Mouse (Mus musculus): ENCODE data around the gene Cgref1. TPM values are rescaled to one million over a fixed set of nuclear protein-coding genes. Genes with fewer than 3 reads are reported as not detected.
A peak's percentile ranks its signal among the peaks of the same experiment; 100 is the strongest.

Gene Cgref1
- polyA plus RNA-seq, 1 experiment from 2014 or later, result 8.5 TPM

- ATAC-seq (ENCODE audit: low FRiP score) (peak; percentile 83), DNase-seq (ENCODE audit: low spot score, missing footprints) (peak; percentile 100)
- peak overlapping the region; percentile 84 for H3K4me2 ChIP-seq
- H3K9me3 ChIP-seq (ENCODE audit: control insufficient read depth, low read length), result no peaks in the 10 kb centered on the region
- under 1% methylated on average over 28 of the region's 28 CpGs for WGBS
- peaks cover 13% of the 10 kb centered on the region for H3K4me1 ChIP-seq (ENCODE audit: control insufficient read depth, insufficient read depth, low read length)
- no peaks in the 10 kb centered on the region for H3K27me3 ChIP-seq (ENCODE audit: control insufficient read depth, insufficient read depth, low read length)
- H3K4me3 ChIP-seq (ENCODE audit: low read depth, low read length), result peak overlapping the region; percentile 81
- peak overlapping the region; percentile 91 for H3K27ac ChIP-seq (ENCODE audit: low read depth, low read length)
- H3K9ac ChIP-seq (ENCODE audit: low read length), result peak overlapping the region; percentile 80
- peaks cover 4% of the 10 kb centered on the region; the same call in 1 of the 2 replicates for H3K36me3 ChIP-seq (ENCODE audit: control insufficient read depth, insufficient read depth, low read length)
Observed at GRCm38 (mm10) chr5:30887858-30888336, 57.5 kb downstream of the Cgref1 start.

- Histone ChIP-seq H3K4me1 (ENCODE audit: control insufficient read depth, insufficient read depth, low read length) (peaks cover 13% of the 10 kb centered on the region), H3K27ac (ENCODE audit: low read depth, low read length) (peak overlapping the region; percentile 91), H3K9me3 (ENCODE audit: control insufficient read depth, low read length) (no peaks in the 10 kb centered on the region), H3K27me3 (ENCODE audit: control insufficient read depth, insufficient read depth, low read length) (no peaks in the 10 kb centered on the region), H3K9ac (ENCODE audit: low read length) (peak overlapping the region; percentile 80), H3K4me2 (peak overlapping the region; percentile 84), H3K4me3 (ENCODE audit: low read depth, low read length) (peak overlapping the region; percentile 81), H3K36me3 (ENCODE audit: control insufficient read depth, insufficient read depth, low read length) (peaks cover 4% of the 10 kb centered on the region; the same call in 1 of the 2 replicates)
- DNase-seq (ENCODE audit: low spot score, missing footprints) (peak; percentile 97), ATAC-seq (ENCODE audit: low FRiP score) (peak; percentile 68)
- WGBS, result under 1% methylated on average over 19 of the region's 19 CpGs
Observed at GRCm38 (mm10) chr5:30887331-30887761, 58.0 kb downstream of the Cgref1 start.

GRCm38 (mm10) chr5:30886731-30887130, 58.7 kb downstream of the Cgref1 start:
- H3K4me2 ChIP-seq, result peak overlapping the region; percentile 84
- no peaks in the 10 kb centered on the region for H3K9me3 ChIP-seq (ENCODE audit: control insufficient read depth, low read length)
- H3K4me3 ChIP-seq (ENCODE audit: low read depth, low read length), result peak overlapping the region; percentile 81
- WGBS, result 36% methylated on average over 5 of the region's 5 CpGs
- peak overlapping the region; percentile 80 for H3K9ac ChIP-seq (ENCODE audit: low read length)
- no peaks in the 10 kb centered on the region for H3K27me3 ChIP-seq (ENCODE audit: control insufficient read depth, insufficient read depth, low read length)
- peaks cover 2% of the 10 kb centered on the region; the same call in 1 of the 2 replicates for H3K36me3 ChIP-seq (ENCODE audit: control insufficient read depth, insufficient read depth, low read length)
- DNase-seq (ENCODE audit: low spot score, missing footprints) (no peak), ATAC-seq (ENCODE audit: low FRiP score) (no peak)
- H3K27ac ChIP-seq (ENCODE audit: low read depth, low read length), result peak overlapping the region; percentile 91
- peaks cover 13% of the 10 kb centered on the region for H3K4me1 ChIP-seq (ENCODE audit: control insufficient read depth, insufficient read depth, low read length)

- no peak for ATAC-seq (ENCODE audit: low FRiP score)
- Histone ChIP-seq H3K4me3 (ENCODE audit: low read depth, low read length) (no peak overlapping the region), H3K9ac (ENCODE audit: low read length) (no peak overlapping the region), H3K27me3 (ENCODE audit: control insufficient read depth, insufficient read depth, low read length) (no peaks in the 10 kb centered on the region), H3K9me3 (ENCODE audit: control insufficient read depth, low read length) (no peaks in the 10 kb centered on the region), H3K4me1 (ENCODE audit: control insufficient read depth, insufficient read depth, low read length) (peaks cover 13% of the 10 kb centered on the region), H3K27ac (ENCODE audit: low read depth, low read length) (no peak overlapping the region), H3K4me2 (no peak overlapping the region; the same call in 1 of the 2 replicates), H3K36me3 (ENCODE audit: control insufficient read depth, insufficient read depth, low read length) (no peaks in the 10 kb centered on the region; the same call in 1 of the 2 replicates)
- no peak for DNase-seq (ENCODE audit: low spot score, missing footprints)
- 47% methylated on average over 4 of the region's 4 CpGs for WGBS
Observed at GRCm38 (mm10) chr5:30886209-30886608, 59.2 kb downstream of the Cgref1 start.

Other genes with a start within 250 kb of the Cgref1 start
- 81.4 and 89.1 TPM in 2 replicates for gene Dpysl5, start 234.0 kb downstream of the Cgref1 start, polyA plus RNA-seq (2014; fragmentation: Nextera tagmentation; extraction: Ambion mirVana)
- 35.0 and 40.5 TPM in 2 replicates for gene Mapre3, start 130.9 kb downstream of the Cgref1 start, polyA plus RNA-seq (2014; fragmentation: Nextera tagmentation; extraction: Ambion mirVana)
- gene Tmem214, start 77.6 kb downstream of the Cgref1 start, polyA plus RNA-seq (2014; fragmentation: Nextera tagmentation; extraction: Ambion mirVana), result 32.5 and 35.4 TPM in 2 replicates
- 22.0 and 22.3 TPM in 2 replicates for gene Agbl5, start 56.9 kb downstream of the Cgref1 start, polyA plus RNA-seq (2014; fragmentation: Nextera tagmentation; extraction: Ambion mirVana)
- gene Ost4, start 37.8 kb downstream of the Cgref1 start, polyA plus RNA-seq (2014; fragmentation: Nextera tagmentation; extraction: Ambion mirVana), result 340 and 376 TPM in 2 replicates
- gene Emilin1, start 32.2 kb downstream of the Cgref1 start, polyA plus RNA-seq (2014; fragmentation: Nextera tagmentation; extraction: Ambion mirVana), result 28.1 and 30.3 TPM in 2 replicates
- 4.6 and 6.9 TPM in 2 replicates for gene Khk, start 24.2 kb downstream of the Cgref1 start, polyA plus RNA-seq (2014; fragmentation: Nextera tagmentation; extraction: Ambion mirVana)
- 89.4 and 91.0 TPM in 2 replicates for gene Preb, start 14.8 kb upstream of the Cgref1 start, polyA plus RNA-seq (2014; fragmentation: Nextera tagmentation; extraction: Ambion mirVana)
- not detected in 2 replicates for gene Tcf23, start 23.1 kb upstream of the Cgref1 start, polyA plus RNA-seq (2014; fragmentation: Nextera tagmentation; extraction: Ambion mirVana)
- 105 and 107 TPM in 2 replicates for gene Atraid, start 102.7 kb upstream of the Cgref1 start, polyA plus RNA-seq (2014; fragmentation: Nextera tagmentation; extraction: Ambion mirVana)
- 7.3 and 8.3 TPM in 2 replicates for gene Slc5a6, start 103.3 kb upstream of the Cgref1 start, polyA plus RNA-seq (2014; fragmentation: Nextera tagmentation; extraction: Ambion mirVana)
- gene Cad, start 109.2 kb upstream of the Cgref1 start, polyA plus RNA-seq (2014; fragmentation: Nextera tagmentation; extraction: Ambion mirVana), result 20.5 and 22.2 TPM in 2 replicates
- not detected in 2 replicates for gene Dnajc5g, start 160.7 kb upstream of the Cgref1 start, polyA plus RNA-seq (2014; fragmentation: Nextera tagmentation; extraction: Ambion mirVana)
- gene Slc30a3, start 162.6 kb upstream of the Cgref1 start, polyA plus RNA-seq (2014; fragmentation: Nextera tagmentation; extraction: Ambion mirVana), result 6.9 and 7.2 TPM in 2 replicates
- gene Trim54, start 171.1 kb upstream of the Cgref1 start, polyA plus RNA-seq (2014; fragmentation: Nextera tagmentation; extraction: Ambion mirVana), result not detected in 2 replicates
- gene Ucn, start 193.2 kb upstream of the Cgref1 start, polyA plus RNA-seq (2014; fragmentation: Nextera tagmentation; extraction: Ambion mirVana), result not detected in 2 replicates
- gene Mpv17, start 208.7 kb upstream of the Cgref1 start, polyA plus RNA-seq (2014; fragmentation: Nextera tagmentation; extraction: Ambion mirVana), result 48.7 and 49.8 TPM in 2 replicates
- gene Gm29609, start 234.3 kb upstream of the Cgref1 start, polyA plus RNA-seq (2014; fragmentation: Nextera tagmentation; extraction: Ambion mirVana), result 0.78 and 1.9 TPM in 2 replicates
- 71.9 and 72.5 TPM in 2 replicates for gene Gtf3c2, start 234.6 kb upstream of the Cgref1 start, polyA plus RNA-seq (2014; fragmentation: Nextera tagmentation; extraction: Ambion mirVana)
- 150 and 155 TPM in 2 replicates for gene Snx17, start 247.6 kb upstream of the Cgref1 start, polyA plus RNA-seq (2014; fragmentation: Nextera tagmentation; extraction: Ambion mirVana)
- 62.0 and 63.9 TPM in 2 replicates for gene Eif2b4, start 247.8 kb upstream of the Cgref1 start, polyA plus RNA-seq (2014; fragmentation: Nextera tagmentation; extraction: Ambion mirVana)

Data from midbrain, embryonic 11.5 days (tissue).